Mouse (Mus musculus) kidney, adult 9 months (tissue): ENCODE measurements around the gene Poldip3.
A peak's percentile ranks its signal among the peaks of the same experiment; 100 is the strongest.
"Not testable (repeated sequence)": the region's sequence is repeated elsewhere in the genome, so short reads cannot be mapped to it uniquely, and the experiment has no call there.

Experiments used
- DNase-seq: peaks from one replicate; pipeline ENCODE4 v3.0.0; 2022

Poldip3 gene

GRCm38 (mm10) chr15:83164971-83165471, 15.8 kb upstream of the Poldip3 start:
- DNase-seq = peak; percentile 52

- DNase-seq = peak; percentile 77
Observed at GRCm38 (mm10) chr15:83162818-83163485, 13.8 kb upstream of the Poldip3 start.

- no peak for DNase-seq
Observed at GRCm38 (mm10) chr15:83162001-83162400, 12.8 kb upstream of the Poldip3 start.

GRCm38 (mm10) chr15:83161062-83161748, 12.0 kb upstream of the Poldip3 start:
- no peak for DNase-seq

DNA sequence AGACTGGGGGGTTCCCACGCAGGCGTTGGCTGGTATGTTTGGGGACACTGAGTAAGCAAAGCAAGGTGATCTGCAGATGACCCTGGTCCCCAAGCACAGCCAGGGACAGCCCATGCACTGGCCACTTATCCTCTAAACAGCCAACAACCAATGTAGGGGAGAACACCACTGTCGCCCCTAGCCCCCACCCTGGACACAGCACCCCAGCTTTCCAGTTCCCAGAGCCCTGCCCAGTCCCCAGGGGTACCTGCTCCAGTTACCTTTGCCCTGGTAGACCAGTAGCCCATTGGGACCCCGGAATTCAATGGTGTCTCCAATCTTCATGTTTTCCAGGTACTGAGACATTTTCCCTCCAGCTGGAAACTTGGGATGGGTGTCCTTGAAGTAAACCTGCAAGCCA, 11.4 kb upstream of the Poldip3 start:
- DNase-seq = no peak

- DNase-seq = no peak
Observed at GRCm38 (mm10) chr15:83159823-83160222, 10.6 kb upstream of the Poldip3 start.

DNA sequence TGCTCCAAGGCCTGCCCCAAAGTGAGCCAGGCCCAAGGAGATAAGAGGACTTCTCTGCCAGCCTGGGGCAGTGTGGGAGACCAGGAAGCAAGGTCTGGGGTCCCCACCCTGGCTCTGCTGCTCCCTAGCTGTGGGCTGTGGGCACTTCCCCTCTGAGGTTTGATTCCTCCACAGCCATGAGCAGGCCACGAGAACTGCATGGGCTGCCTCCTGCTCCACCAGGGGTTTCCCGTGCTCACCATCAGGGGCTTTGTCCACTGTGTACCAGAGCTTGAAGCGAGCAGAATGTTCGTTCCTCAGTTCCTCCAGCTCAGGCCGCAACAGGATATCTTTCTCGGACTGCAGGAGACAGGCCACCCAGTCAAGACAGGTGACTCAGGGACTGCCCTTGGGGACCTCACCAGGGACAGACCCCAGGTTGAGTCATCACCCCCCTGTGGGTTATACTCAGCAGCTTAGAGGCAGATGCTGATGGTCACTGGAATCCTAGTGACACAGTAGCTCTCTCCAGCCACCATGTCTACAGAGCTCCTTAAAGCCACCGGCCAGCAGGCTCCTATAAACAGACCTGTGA, 9.5 kb upstream of the Poldip3 start:
- DNase-seq = no peak

- DNase-seq = no peak
Observed at GRCm38 (mm10) chr15:83157667-83158064, 8.5 kb upstream of the Poldip3 start.

GRCm38 (mm10) chr15:83156929-83157666, 7.9 kb upstream of the Poldip3 start:
- peak; percentile 73 for DNase-seq

- DNase-seq = peak; percentile 63
Observed at GRCm38 (mm10) chr15:83155672-83156419, 6.7 kb upstream of the Poldip3 start.

GRCm38 (mm10) chr15:83154309-83154708, 5.1 kb upstream of the Poldip3 start:
- no peak for DNase-seq

DNA sequence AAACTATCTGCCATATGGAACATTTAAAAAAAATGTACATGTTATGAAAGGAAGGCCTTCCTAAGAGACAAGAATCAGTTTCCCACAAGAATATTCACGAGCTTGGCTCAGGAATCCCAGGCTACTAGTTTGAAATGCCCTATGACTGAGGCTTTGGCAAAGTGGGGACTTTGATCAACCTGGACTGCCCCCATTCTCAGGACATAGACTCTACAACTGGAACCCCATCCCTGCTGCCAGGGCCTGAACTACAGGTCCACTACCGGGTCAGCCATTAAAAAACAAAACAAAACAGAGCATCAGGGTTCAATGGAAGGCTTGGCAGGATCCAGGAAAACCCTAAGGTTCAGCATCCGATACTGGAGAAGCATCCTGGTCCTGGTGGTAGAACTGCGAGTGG, 1.5 kb upstream of the Poldip3 start:
- peak; percentile 52 for DNase-seq

DNA sequence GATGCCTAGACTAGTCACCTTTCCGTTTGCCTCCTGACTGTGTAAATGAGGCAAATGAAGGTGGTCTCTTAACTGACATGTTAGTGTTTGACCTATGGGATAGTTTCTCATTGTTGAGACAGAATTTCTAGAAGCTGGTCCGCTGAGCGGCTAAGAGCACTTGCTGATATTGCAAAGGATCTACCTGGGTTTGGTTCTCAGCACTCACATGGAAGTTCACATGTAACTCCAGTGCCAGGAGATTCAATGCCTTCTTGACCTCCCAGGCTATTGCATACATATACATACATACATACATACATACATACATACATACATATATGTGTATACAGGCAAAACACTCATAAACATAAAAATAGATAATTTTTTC, 874 bp upstream of the Poldip3 start:
- DNase-seq = peak; percentile 40

DNA sequence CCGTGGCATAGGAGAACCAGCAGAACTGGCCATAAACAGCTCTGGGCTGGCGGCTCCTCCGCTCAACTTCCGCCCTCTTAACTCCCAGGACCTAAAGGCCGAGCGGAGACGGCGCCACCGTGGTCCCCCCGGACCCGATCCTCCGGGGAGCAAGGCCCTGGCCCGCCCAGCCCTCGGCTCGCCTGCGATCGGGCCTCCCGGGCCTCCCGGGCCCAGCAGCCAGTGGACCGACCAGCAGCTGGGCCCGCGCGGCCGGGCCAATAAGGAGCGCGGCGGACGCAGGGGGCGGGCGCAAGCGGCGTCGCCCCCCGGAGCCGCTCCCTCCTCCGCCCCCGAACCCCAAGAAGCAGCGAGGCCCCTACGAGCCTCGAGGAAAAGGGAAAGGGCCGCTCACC, 386 bp downstream of the Poldip3 start:
- no peak for DNase-seq

DNA sequence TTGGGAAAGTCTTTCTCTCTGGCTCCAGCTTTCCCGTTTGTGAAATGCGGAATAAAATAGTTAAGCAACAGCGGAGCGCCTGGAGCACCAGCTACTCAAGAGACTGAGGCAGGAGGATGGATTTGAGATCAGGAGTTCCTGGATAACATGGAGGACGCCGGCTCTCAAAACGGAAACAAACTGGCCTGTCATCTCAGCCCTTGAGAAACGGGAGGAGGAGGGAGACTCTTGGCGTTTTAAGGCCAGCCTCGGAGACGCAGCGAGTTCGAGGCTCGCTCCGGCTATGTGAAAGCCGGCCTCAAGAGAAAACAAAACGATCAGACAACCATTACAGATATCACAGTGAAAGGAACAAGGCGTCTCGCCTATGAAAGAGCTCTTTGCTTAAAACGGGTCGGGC, 789 bp downstream of the Poldip3 start:
- DNase-seq = no peak

DNA sequence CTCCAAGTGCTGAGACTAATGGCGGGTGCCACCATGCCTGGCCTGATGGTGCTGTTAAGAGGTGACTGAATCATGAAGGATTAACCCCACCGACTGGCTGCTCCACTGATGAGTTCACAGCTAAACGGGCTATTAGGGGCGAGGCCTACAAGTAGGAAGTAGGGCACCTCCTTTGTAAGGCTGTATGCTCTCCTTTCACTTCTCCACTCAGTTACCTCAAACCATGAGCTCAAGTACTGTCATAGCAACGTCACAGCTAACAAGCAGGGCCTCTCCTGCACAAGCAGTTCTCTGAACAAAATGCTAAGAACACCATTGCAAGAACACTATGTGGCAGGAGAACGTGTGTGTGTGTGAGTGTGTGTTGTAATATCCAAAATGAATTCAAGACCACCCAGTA, 3.6 kb downstream of the Poldip3 start:
- DNase-seq = no peak

DNA sequence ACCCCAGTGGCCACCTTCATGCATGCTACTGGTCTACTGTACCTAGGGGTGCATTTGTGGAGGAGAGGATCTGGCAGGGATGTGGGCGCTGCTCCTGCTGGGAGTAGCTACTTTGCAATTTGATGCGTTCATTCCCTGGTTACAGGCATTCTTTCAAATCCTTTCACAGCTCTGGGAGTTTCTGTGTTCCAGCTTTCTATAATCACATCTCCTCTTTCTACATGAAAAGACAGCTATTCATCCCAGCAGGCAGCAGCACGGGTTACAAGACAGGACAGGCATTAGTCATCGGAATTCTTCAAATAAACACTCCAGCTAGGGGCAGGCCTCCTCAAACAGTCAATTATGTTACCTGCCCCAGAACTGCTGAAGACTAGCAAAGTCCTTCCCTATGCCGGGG, 6.3 kb downstream of the Poldip3 start:
- no peak for DNase-seq

GRCm38 (mm10) chr15:83135654-83136053, 13.5 kb downstream of the Poldip3 start:
- no peak for DNase-seq

- DNase-seq = no peak
Observed at GRCm38 (mm10) chr15:83134671-83135070, 14.5 kb downstream of the Poldip3 start.

DNA sequence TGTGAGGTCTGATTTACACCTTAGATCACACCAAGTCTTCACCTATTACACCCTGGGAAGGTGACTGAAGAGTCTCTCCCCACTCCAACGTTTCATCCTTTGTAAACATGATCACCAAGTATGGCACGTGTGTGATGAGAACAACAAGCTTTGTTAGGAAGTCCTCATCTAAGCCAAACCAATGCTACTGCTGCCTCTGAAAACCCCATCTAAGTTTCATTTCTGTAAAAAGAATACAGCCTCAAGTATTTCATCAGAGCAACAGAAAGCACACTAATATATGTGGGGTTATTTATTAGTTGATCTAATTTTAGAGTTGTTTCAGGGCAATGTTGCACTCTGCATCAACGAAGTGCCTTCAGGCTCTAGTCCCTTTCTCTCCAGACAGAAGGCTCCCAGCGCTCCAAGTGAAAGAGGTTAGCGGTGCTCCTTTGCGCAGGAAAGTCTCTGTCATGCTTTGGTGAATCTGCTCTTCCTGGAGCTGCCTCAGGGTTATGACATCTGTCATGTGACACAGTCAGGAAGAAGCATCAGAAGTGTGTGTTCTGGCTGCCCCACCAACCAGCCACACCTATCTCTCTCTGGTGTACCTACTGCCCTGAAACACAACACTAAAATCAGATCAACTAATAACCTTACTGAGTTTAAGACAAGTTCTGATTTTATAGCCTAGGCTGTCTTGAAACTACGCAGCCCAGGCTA, 19.5 kb downstream of the Poldip3 start:
- DNase-seq = no peak

DNA sequence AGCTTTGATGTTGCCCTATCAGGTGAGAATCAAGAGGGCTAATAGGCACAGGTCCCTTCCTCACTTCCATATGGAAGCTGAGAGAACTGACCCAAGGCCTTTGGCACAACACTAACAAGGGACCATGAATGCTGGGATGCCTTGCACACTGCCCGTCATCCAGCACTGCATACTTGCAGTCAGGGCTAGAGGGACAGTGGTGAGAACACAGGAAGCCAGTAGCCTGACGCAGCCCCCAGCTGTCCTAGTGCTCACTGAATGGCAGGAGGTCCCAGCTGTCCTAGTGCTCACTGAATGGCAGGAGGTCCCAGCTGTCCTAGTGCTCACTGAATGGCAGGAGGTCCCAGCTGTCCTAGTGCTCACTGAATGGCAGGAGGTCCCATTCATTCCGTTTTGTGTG, 22.1 kb downstream of the Poldip3 start:
- not testable (repeated sequence) for DNase-seq

DNA sequence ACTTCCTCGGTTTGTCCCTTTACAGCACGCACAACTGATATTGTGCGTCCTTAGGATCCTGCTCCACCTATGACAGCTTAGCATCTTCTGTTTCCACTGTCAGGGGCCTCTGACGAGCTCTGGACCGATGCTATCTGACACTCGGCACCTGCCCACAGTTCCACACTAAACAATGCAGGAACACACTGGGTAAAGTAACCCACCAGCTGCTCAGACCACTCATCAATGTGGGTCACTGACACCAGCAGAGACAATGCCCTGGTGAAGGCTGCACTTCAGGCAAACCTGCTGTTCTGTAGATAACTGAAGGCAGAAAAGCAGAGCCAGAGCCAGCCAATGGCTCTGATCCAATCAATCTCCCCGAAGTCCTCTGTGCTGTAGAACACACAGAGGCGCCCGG, 22.6 kb downstream of the Poldip3 start:
- no peak for DNase-seq
